13 mouse cellular contexts compared by ENCODE assay signal in the genomic region with DNA sequence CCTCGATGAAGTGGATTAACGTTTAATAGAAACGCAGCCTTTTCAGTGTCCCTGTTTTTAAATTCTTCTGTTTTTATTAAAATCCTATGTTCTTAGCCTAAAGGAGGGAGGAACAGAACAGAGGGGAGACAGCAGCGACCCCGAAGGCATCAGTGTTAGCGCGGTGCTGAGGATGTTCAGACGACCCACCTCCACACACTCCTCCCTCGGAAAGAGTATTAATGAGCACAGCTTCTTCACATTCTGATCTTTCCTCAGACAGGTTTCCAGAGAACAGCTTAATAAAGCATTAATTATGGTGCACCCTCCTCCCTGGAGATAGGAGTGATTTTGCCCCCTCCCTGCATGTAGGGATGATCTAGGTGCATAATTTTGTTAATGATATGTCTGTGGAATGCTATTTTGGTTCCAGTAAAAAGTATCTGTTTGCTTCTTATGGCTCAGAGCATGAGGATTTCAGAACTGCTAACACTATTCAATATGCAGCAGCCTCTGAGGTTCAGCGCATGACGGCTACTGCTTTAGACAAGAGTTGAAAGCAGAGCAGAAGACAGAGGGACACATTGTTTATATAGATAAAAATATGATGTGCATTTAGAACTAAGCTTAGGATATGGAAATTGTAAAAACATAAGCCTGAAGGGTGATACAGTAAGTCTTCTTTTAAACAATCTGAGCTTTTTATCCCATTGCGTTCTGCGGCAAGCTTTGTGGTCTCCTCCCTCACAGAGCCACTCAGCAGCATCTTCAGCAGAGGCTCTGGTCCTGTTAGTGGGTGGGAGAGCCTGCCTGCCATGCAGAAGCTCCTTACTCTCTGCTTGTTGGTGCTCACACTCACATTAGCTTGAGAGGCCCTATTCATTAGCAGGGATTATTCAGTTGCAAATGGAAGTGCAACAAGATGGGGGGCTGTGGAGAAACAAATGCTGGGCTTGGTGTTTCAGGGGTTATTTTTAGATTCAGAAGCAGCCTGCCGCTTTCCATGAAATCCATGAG. TPM values are rescaled to one million over a fixed set of nuclear protein-coding genes. Genes with fewer than 3 reads are reported as not detected.
DNase-seq lines count a peak whose midpoint lies in the region; ATAC-seq and TF ChIP-seq lines count a peak whose summit lies in the region.
"Had no signal": no experiment of that assay in that cellular context is flagged by ENCODE, and none has a peak within 500 bp of the region (broad histone marks: within the 10 kb centered on the region; RNA-seq: fewer than 3 reads in every experiment).

No protein-coding gene starts in this region.

- H3K4me1 ChIP-seq in hindbrain, embryonic 15.5 days (replicated peaks): peaks cover 20% of the 10 kb centered on the region
- H3K4me1 ChIP-seq in hindbrain, embryonic 12.5 days: peaks cover 8% of the 10 kb centered on the region; the same call in 1 of the 2 replicates
- no peaks in the 10 kb centered on the region; the same call in 1 of the 2 replicates for H3K4me1 ChIP-seq in hindbrain, postnatal 0 days (ENCODE audit: insufficient read depth, low read length)
- peaks cover 17% of the 10 kb centered on the region for H3K4me1 ChIP-seq in olfactory bulb, adult 2 months (ENCODE audit: control insufficient read depth, insufficient read depth, low read length)
- H3K4me1 ChIP-seq: embryonic facial prominence, embryonic 15.5 days; limb, embryonic 15.5 days had no signal

- WGBS in hindbrain, embryonic 15.5 days: 60% methylated on average over 14 of the region's 14 CpGs
- whole genome bisulfite sequencing in hindbrain, embryonic 12.5 days: 69% methylated on average over 14 of the region's 14 CpGs
- WGBS in hindbrain, postnatal 0 days: 53% methylated on average over 14 of the region's 14 CpGs
- 15% methylated on average over 14 of the region's 14 CpGs for WGBS in olfactory bulb, adult 2 months

- no peak overlapping the region for H3K4me3 ChIP-seq in hindbrain, embryonic 15.5 days
- H3K4me3 ChIP-seq in hindbrain, embryonic 12.5 days: no peak overlapping the region
- H3K4me3 ChIP-seq in hindbrain, postnatal 0 days (ENCODE audit: low read length): no peak overlapping the region
- no peak overlapping the region for H3K4me3 ChIP-seq in olfactory bulb, adult 2 months (ENCODE audit: insufficient read depth, low read depth, low read length)
- H3K4me3 ChIP-seq: embryonic facial prominence, embryonic 15.5 days; kidney, embryonic 15.5 days; limb, embryonic 15.5 days; neural tube, embryonic 13.5 days had no signal

- H3K27me3 ChIP-seq in hindbrain, embryonic 15.5 days: no peaks in the 10 kb centered on the region
- no peaks in the 10 kb centered on the region for H3K27me3 ChIP-seq in hindbrain, embryonic 12.5 days
- H3K27me3 ChIP-seq in hindbrain, postnatal 0 days (ENCODE audit: insufficient read depth, low read length): no peaks in the 10 kb centered on the region
- H3K27me3 ChIP-seq: embryonic facial prominence, embryonic 15.5 days; kidney, embryonic 15.5 days; neural tube, embryonic 13.5 days had no signal

- no peaks in the 10 kb centered on the region for H3K9me3 ChIP-seq in hindbrain, embryonic 15.5 days
- H3K9me3 ChIP-seq in hindbrain, embryonic 12.5 days (replicated peaks): no peaks in the 10 kb centered on the region
- no peaks in the 10 kb centered on the region for H3K9me3 ChIP-seq in hindbrain, postnatal 0 days (ENCODE audit: low read length)
- H3K9me3 ChIP-seq: embryonic facial prominence, embryonic 15.5 days; kidney, embryonic 15.5 days; limb, embryonic 15.5 days; neural tube, embryonic 13.5 days had no signal

- H3K9ac ChIP-seq in hindbrain, embryonic 15.5 days: no peak overlapping the region
- H3K9ac ChIP-seq in hindbrain, embryonic 12.5 days: no peak overlapping the region
- H3K9ac ChIP-seq in hindbrain, postnatal 0 days (replicated peaks; ENCODE audit: low read length): no peak overlapping the region
- H3K9ac ChIP-seq: embryonic facial prominence, embryonic 15.5 days; kidney, embryonic 15.5 days; limb, embryonic 15.5 days; neural tube, embryonic 13.5 days had no signal

- peak; percentile 84 for DNase-seq in brain, adult 2 months (ENCODE audit: low read depth, low spot score)
- DNase-seq in hindbrain, postnatal 0 days (ENCODE audit: low spot score): peak; percentile 38
- DNase-seq in kidney, postnatal 4 days: no peak
- DNase-seq in urinary bladder, postnatal 4 days (ENCODE audit: low spot score in 2 of 2): no peak
- DNase-seq: adrenal gland, postnatal 25 days; heart, postnatal 10 days had no signal

- TF ChIP-seq CTCF in hindbrain, postnatal 0 days (IDR thresholded peaks at IDR 0.05; ENCODE audit: low read depth): no peak
- no peak for TF ChIP-seq CTCF in olfactory bulb, adult 2 months (IDR thresholded peaks at IDR 0.05; ENCODE audit: insufficient read depth, low read depth, low read length)

- peak overlapping the region; percentile 54 for H3K27ac ChIP-seq in hindbrain, embryonic 15.5 days (replicated peaks)
- no peak overlapping the region for H3K27ac ChIP-seq in hindbrain, embryonic 12.5 days
- peak overlapping the region; percentile 68 for H3K27ac ChIP-seq in hindbrain, postnatal 0 days
- peak overlapping the region; percentile 99 for H3K27ac ChIP-seq in olfactory bulb, adult 2 months (ENCODE audit: insufficient read depth, low read depth, low read length)
- H3K27ac ChIP-seq: embryonic facial prominence, embryonic 15.5 days; kidney, embryonic 15.5 days; limb, embryonic 15.5 days; neural tube, embryonic 13.5 days had no signal

- ATAC-seq in hindbrain, embryonic 15.5 days (ENCODE audit: low FRiP score, low read depth): peak; percentile 74; the same call in 1 of the 2 replicates
- ATAC-seq in hindbrain, embryonic 12.5 days (ENCODE audit: low FRiP score): no peak
- peak; percentile 53; the same call in 1 of the 2 replicates for ATAC-seq in hindbrain, postnatal 0 days

- no peak for TF ChIP-seq POLR2A in olfactory bulb, adult 2 months (IDR thresholded peaks at IDR 0.05; ENCODE audit: insufficient read depth, low read depth, low read length)

- H3K36me3 ChIP-seq in hindbrain, embryonic 15.5 days: no peaks in the 10 kb centered on the region
- no peaks in the 10 kb centered on the region for H3K36me3 ChIP-seq in hindbrain, embryonic 12.5 days
- no peaks in the 10 kb centered on the region for H3K36me3 ChIP-seq in hindbrain, postnatal 0 days (ENCODE audit: insufficient read depth, low read length)
- H3K36me3 ChIP-seq: embryonic facial prominence, embryonic 15.5 days; kidney, embryonic 15.5 days; limb, embryonic 15.5 days; neural tube, embryonic 13.5 days had no signal

- H3K4me2 ChIP-seq in hindbrain, embryonic 15.5 days: peak overlapping the region; percentile 5; the same call in 1 of the 2 replicates
- no peak overlapping the region for H3K4me2 ChIP-seq in hindbrain, embryonic 12.5 days (replicated peaks)
- H3K4me2 ChIP-seq in hindbrain, postnatal 0 days (ENCODE audit: low read depth, low read length): 0 out of 2 replicates have a peak overlapping the region, but pooled peaks have one; percentile 27
- H3K4me2 ChIP-seq: embryonic facial prominence, embryonic 15.5 days; kidney, embryonic 15.5 days; limb, embryonic 15.5 days; neural tube, embryonic 13.5 days had no signal

RNA-seq across cellular contexts. Expression of gene Sh3gl2, which starts 27.8 kb away (rescaled TPM):
- 96.7 and 112 TPM in 2 replicates for polyA plus RNA-seq in hindbrain, embryonic 15.5 days (2015; fragmentation: Nextera tagmentation; extraction: Ambion mirVana)
- polyA plus RNA-seq in hindbrain, embryonic 12.5 days (2016; fragmentation: Nextera tagmentation; extraction: Ambion mirVana): 22.4 and 24.0 TPM in 2 replicates
- total RNA-seq in hindbrain, postnatal 0 days (2014; rRNA removed): 41.9 and 44.7 TPM in 2 replicates
- 119 and 129 TPM in 2 replicates for polyA plus RNA-seq in hindbrain, postnatal 0 days (2015; fragmentation: Nextera tagmentation; extraction: Ambion mirVana)
- polyA plus RNA-seq in olfactory bulb, adult 2 months (2012; ENCODE audit: insufficient read depth, insufficient read length, low replicate concordance, missing spikeins): 339 and 468 TPM in 2 replicates

Comparison
In these comparisons a context has a peak if more than half of its experiments do, and no peak if none do; other contexts are left out.
1. DNase-seq: peak in brain, adult 2 months (single experiment) and hindbrain, postnatal 0 days (single experiment); none in kidney, postnatal 4 days (0 of 2) and urinary bladder, postnatal 4 days (0 of 2).